Mouse (Mus musculus): Measurements from ENCODE around the gene Zfp362. TPM values are rescaled to one million over a fixed set of nuclear protein-coding genes. Genes with fewer than 3 reads are reported as not detected.

Zfp362 gene
- polyA plus RNA-seq, 1 experiment from 2014 or later, result 51.7 TPM

DNA sequence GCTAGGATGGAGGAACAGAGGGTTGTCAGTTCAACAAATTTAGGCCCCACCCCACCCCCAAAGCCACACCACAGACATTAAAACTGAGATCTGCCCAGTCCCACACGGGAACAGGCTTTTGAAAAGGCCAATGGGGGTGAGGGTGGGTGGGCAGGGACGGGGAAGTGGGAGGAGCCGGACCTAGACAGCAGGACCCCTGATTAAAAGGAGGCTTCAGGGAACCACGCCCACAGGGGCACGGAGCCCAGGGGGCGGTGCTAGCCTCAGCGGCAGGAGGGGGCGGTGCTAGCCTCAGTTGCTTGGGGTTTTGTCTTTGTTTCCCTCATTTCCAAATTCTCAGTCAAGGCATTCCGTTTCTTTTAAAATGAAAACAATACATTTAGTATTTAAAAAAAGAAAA lies 10.2 kb downstream of the Zfp362 start:
- Histone ChIP-seq H3K4me2 (peak overlapping the region; percentile 44), H3K27me3 (no peaks in the 10 kb centered on the region), H3K9ac (0 out of 2 replicates have a peak overlapping the region, but pooled peaks have one; percentile 44), H3K9me3 (no peaks in the 10 kb centered on the region), H3K36me3 (peaks cover 37% of the 10 kb centered on the region), H3K4me3 (no peak overlapping the region), H3K27ac (peak overlapping the region; percentile 57), H3K4me1 (peaks cover 54% of the 10 kb centered on the region)
- ATAC-seq (ENCODE audit: insufficient number of reproducible peaks, insufficient read depth, low FRiP score, low TSS enrichment, low read depth), result no peak
- WGBS, result 6% methylated on average over 9 of the region's 9 CpGs

DNA sequence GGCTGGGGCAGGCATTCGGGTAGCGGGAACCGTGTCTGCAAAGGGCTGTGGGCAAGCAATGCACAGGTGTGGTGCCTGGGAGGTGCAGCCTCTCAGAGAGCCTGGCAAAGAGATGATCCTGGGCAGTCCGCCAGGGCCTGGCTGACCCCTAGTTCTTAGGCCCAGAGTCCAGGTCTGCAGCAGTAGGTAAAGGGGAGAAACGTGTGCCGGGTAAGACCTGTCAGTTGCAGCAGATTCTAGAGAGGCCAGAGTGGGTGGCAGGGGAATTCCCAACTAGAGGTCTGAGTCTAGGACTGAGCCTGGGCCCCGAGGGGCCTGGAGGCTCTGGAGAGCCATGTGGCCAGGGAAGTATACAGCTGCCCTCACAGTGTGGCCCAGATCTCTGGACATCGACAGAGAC lies 11.6 kb downstream of the Zfp362 start:
- H3K9me3 ChIP-seq, result no peaks in the 10 kb centered on the region
- no peak overlapping the region for H3K9ac ChIP-seq
- H3K36me3 ChIP-seq, result peaks cover 49% of the 10 kb centered on the region
- H3K4me3 ChIP-seq, result no peak overlapping the region
- 88% methylated on average over 8 of the region's 8 CpGs for WGBS
- no peaks in the 10 kb centered on the region for H3K27me3 ChIP-seq
- no peak for ATAC-seq (ENCODE audit: insufficient number of reproducible peaks, insufficient read depth, low FRiP score, low TSS enrichment, low read depth)
- H3K4me2 ChIP-seq, result no peak overlapping the region
- peaks cover 56% of the 10 kb centered on the region for H3K4me1 ChIP-seq
- H3K27ac ChIP-seq, result no peak overlapping the region

DNA sequence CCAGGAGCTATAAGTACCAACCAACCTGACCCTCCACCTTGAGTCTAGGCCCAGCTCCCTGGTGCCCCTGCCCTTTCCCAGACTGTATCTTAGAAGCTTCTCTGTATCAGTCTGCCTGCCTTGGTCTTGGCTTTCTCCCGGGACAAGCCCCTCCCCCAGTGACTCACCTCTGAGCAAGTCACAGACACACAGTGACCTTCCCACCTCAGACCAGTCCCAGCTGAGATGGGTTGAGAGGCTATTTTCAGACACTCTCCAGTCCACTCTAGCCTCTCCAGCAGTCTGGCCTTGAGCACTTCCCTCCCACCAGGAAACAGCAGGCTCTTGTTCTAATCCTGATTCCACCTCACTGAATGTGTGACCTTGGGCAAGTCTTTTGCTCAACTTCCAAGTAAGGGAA lies 12.1 kb downstream of the Zfp362 start:
- H3K4me2 ChIP-seq, result no peak overlapping the region
- H3K36me3 ChIP-seq, result peaks cover 49% of the 10 kb centered on the region
- no peaks in the 10 kb centered on the region for H3K27me3 ChIP-seq
- no peak overlapping the region for H3K27ac ChIP-seq
- H3K4me1 ChIP-seq, result peaks cover 51% of the 10 kb centered on the region
- no peak overlapping the region for H3K4me3 ChIP-seq
- H3K9me3 ChIP-seq, result no peaks in the 10 kb centered on the region
- 47% methylated on average over 1 of the region's 1 CpGs for WGBS
- ATAC-seq (ENCODE audit: insufficient number of reproducible peaks, insufficient read depth, low FRiP score, low TSS enrichment, low read depth), result no peak
- no peak overlapping the region for H3K9ac ChIP-seq

DNA sequence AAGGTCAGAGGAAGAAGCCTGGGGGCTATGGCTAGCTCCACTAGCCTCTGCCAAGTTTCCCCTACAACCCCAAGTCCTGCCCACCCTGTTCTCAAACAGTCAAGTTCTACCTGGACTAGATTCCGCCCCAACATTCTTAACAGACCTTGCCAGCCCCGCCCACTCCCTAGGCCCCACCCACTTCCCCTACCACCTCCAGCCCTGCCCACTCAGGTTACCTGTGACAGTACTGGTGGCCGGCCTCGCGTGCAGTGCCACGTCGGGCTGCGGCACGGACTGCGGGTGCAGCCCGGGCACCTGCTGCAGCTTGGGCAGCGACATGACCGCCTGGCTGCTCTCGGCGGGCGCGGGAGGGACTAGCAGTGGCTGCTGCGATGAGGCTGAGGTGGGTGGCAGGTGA lies 16.2 kb downstream of the Zfp362 start:
- no peaks in the 10 kb centered on the region for H3K9me3 ChIP-seq
- no peak overlapping the region for H3K9ac ChIP-seq
- peaks cover 16% of the 10 kb centered on the region; the same call in 1 of the 2 replicates for H3K4me1 ChIP-seq
- WGBS, result 22% methylated on average over 18 of the region's 18 CpGs
- ATAC-seq (ENCODE audit: insufficient number of reproducible peaks, insufficient read depth, low FRiP score, low TSS enrichment, low read depth), result no peak
- no peak overlapping the region for H3K4me3 ChIP-seq
- no peaks in the 10 kb centered on the region for H3K27me3 ChIP-seq
- H3K27ac ChIP-seq, result no peak overlapping the region; the same call in 1 of the 2 replicates
- no peak overlapping the region; the same call in 1 of the 2 replicates for H3K4me2 ChIP-seq
- peaks cover 88% of the 10 kb centered on the region for H3K36me3 ChIP-seq

DNA sequence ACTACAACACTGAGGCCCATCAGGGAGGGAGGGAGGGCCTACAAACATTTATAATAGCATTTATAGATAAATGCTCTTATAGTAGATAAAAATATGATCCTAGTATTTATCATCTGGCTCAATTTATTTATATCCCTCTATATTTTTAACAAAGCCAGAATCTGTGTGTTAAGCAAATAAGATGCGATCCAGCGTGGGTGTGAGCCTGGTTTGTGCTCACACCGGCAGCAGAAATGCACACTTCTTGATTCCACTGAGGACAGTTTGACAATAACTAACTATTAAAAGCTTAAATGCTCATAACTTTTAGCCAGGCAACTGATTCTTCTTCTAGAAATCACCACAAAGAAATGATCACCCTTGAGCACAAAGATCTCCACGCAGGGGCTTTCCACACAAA lies 17.7 kb downstream of the Zfp362 start:
- H3K4me3 ChIP-seq, result no peak overlapping the region
- ATAC-seq (ENCODE audit: insufficient number of reproducible peaks, insufficient read depth, low FRiP score, low TSS enrichment, low read depth), result no peak
- peaks cover 16% of the 10 kb centered on the region; the same call in 1 of the 2 replicates for H3K4me1 ChIP-seq
- no peak overlapping the region for H3K9ac ChIP-seq
- H3K36me3 ChIP-seq, result peaks cover 86% of the 10 kb centered on the region
- no peaks in the 10 kb centered on the region for H3K27me3 ChIP-seq
- H3K27ac ChIP-seq, result no peak overlapping the region
- no peak overlapping the region for H3K4me2 ChIP-seq
- 89% methylated on average over 4 of the region's 4 CpGs for WGBS
- no peaks in the 10 kb centered on the region for H3K9me3 ChIP-seq

DNA sequence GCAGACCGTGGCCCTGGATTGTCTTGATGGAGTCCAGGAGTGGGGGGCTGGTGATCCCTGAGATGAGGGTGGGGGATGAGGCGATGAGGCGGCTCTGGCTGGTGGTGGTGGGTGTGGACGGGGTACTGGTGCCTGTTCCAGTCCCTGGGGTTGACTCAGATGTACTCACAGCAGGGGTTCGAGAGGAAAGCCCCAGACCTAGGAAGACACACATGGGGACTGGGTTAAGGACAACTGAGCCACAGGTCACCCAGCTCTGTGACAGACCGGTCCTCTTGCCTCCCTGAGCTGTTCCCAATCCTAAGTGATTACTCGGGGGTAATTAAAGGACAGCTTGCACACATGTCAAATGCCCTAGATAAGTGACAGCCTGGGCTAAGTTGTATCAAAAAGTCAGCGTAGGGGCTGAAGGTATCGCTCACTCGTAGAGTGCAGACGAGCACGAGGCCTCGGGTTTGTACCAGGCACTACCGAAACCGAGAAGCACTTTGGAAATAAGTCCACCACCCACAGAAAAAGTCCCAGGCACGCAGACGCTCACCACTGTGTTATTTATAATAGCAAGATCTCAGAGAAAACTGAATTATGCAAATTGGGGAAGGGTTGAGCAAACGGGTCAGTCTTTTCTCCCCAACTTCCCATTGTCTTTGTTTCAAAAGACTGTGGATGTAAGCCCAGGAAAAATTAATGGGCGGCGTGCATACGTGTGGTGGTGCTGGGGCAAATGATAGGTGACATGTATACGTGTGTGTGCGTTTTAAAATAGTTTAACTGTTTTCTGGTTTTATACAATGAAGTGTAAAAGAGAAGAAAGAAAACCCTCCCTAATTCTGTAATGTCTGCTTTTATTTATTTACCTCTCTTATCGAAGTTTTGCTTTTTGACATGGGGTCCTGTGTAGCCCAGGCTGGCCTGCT lies 18.6 kb downstream of the Zfp362 start:
- no peaks in the 10 kb centered on the region for H3K9me3 ChIP-seq
- ATAC-seq (ENCODE audit: insufficient number of reproducible peaks, insufficient read depth, low FRiP score, low TSS enrichment, low read depth), result no peak
- peaks cover 87% of the 10 kb centered on the region for H3K36me3 ChIP-seq
- no peak overlapping the region for H3K4me2 ChIP-seq
- no peak overlapping the region for H3K4me3 ChIP-seq
- WGBS, result 89% methylated on average over 24 of the region's 24 CpGs
- H3K9ac ChIP-seq, result no peak overlapping the region
- no peak overlapping the region for H3K27ac ChIP-seq
- peaks cover 16% of the 10 kb centered on the region; the same call in 1 of the 2 replicates for H3K4me1 ChIP-seq
- H3K27me3 ChIP-seq, result no peaks in the 10 kb centered on the region

DNA sequence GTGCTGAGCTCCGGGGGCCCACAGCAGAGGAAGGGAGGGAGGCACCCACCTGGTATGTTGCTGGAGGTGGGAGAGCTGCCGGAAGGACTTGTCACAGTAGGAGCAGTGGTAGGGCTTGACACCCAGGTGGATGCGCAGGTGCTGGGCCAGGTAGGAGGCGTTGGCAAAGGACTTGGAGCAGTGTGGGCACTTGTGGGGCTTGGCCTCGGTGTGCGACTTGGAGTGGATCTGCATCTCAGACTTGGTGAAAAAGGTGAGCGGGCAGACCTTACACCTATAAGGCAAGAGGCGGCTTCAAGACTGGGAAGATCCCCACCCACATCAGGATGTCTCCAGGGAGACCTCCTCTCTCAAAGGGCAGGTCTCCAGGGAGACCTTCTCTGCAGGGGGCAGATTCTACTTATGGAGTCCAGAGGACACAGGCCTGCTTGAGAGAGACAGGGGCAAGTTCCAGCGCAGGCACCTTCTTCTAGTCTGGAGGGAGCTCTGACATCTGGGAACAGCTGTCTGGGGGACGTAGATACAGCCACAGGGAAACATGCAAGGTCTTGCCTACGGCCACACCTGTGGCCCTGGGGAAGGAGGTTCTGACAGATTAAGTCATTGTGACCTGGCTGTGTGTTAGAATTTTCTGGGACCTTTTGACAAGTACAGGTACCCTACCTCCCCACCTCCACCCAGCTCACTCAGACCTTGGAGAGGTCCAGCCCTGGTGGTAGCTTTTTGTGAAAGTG lies 19.8 kb downstream of the Zfp362 start:
- no peak overlapping the region for H3K4me2 ChIP-seq
- no peak for ATAC-seq (ENCODE audit: insufficient number of reproducible peaks, insufficient read depth, low FRiP score, low TSS enrichment, low read depth)
- H3K36me3 ChIP-seq, result peaks cover 90% of the 10 kb centered on the region
- 88% methylated on average over 11 of the region's 11 CpGs for WGBS
- no peaks in the 10 kb centered on the region for H3K27me3 ChIP-seq
- no peak overlapping the region for H3K27ac ChIP-seq
- no peak overlapping the region for H3K9ac ChIP-seq
- H3K4me1 ChIP-seq, result peaks cover 16% of the 10 kb centered on the region; the same call in 1 of the 2 replicates
- no peaks in the 10 kb centered on the region for H3K9me3 ChIP-seq
- H3K4me3 ChIP-seq, result no peak overlapping the region

DNA sequence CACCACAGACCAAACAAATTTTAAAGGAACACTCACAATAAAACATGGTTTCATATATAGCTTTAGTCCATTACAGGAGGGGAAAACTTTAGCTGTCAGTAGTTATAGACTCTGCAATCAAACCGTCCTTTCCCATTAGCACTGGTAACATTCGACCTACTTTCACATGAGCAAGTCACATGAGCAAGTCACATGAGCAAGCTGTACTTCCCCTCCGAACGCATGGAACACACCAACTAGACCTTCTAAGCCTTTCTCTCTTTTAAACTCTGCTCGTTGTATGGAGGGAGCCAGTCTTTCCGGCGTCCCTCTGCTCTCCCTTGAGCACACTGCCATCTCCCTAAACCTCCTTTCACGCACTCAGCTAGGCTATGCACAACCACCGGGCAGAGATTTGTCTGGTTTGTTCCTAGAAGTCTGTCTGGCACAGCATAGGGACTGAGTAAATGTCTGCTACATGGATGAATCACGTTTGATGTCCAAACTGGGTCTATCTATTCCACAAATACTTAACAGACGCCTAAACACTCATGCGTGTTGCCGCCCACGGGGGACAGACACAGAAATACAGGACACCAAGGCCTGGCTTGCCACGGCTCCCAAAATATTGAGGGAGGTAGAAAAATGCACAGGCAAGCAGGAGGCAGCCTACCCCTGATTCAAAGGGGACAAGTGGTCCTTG lies 20.8 kb downstream of the Zfp362 start:
- ATAC-seq (ENCODE audit: insufficient number of reproducible peaks, insufficient read depth, low FRiP score, low TSS enrichment, low read depth), result no peak
- Histone ChIP-seq H3K9me3 (no peaks in the 10 kb centered on the region), H3K4me1 (0 out of 2 replicates have a peak, but pooled peaks cover 8% of the 10 kb centered on the region), H3K9ac (no peak overlapping the region), H3K4me2 (no peak overlapping the region), H3K27ac (no peak overlapping the region), H3K27me3 (no peaks in the 10 kb centered on the region), H3K36me3 (peaks cover 91% of the 10 kb centered on the region), H3K4me3 (no peak overlapping the region)
- WGBS, result 89% methylated on average over 15 of the region's 15 CpGs

DNA sequence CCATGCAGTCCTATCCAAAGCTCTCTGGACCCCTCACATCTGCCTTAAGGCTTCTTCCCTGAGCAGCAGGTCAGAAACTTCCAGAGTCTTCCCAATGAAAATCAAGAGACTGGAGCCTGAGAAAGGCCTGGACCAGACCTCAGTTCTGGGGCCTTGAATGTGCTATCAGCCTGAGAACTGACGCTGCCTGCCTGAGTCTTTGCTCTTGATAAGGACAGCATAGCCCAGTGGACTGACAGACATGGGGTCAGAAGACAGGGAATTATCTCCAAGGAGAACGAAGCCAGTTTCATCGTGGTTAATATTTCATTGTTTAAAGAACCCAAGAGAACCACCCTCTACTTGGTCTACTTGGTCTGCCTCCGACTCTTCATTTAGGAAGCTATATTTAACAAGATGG lies 23.2 kb downstream of the Zfp362 start:
- Histone ChIP-seq H3K27ac (no peak overlapping the region), H3K4me1 (no peaks in the 10 kb centered on the region), H3K27me3 (no peaks in the 10 kb centered on the region), H3K4me2 (no peak overlapping the region), H3K9me3 (no peaks in the 10 kb centered on the region), H3K4me3 (no peak overlapping the region), H3K9ac (peak overlapping the region; percentile 28; the same call in 1 of the 2 replicates), H3K36me3 (peaks cover 97% of the 10 kb centered on the region)
- WGBS, result 68% methylated on average over 4 of the region's 4 CpGs
- no peak for ATAC-seq (ENCODE audit: insufficient number of reproducible peaks, insufficient read depth, low FRiP score, low TSS enrichment, low read depth)

DNA sequence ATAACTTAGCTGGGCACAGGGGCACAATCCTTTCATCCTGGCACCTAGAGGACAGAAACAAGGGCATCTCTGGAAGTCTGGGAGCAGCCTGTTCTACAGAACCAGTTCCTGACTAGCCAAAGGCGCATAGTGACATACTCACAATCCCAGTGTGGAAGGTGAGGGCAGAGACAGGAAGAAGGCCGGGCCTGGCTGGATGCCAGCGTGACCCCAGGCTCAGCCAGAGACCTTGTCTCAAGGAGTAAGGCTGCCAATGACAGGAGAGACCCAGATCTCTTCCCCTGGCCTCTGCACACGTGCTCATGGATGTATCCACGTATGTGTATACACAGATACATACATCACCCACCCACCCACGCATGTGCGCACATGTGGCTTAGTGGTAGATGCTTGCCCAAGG lies 23.8 kb downstream of the Zfp362 start:
- H3K36me3 ChIP-seq, result peaks cover 97% of the 10 kb centered on the region
- no peaks in the 10 kb centered on the region for H3K27me3 ChIP-seq
- H3K4me3 ChIP-seq, result no peak overlapping the region
- 91% methylated on average over 7 of the region's 7 CpGs for WGBS
- no peak for ATAC-seq (ENCODE audit: insufficient number of reproducible peaks, insufficient read depth, low FRiP score, low TSS enrichment, low read depth)
- no peak overlapping the region for H3K9ac ChIP-seq
- H3K4me1 ChIP-seq, result no peaks in the 10 kb centered on the region
- H3K9me3 ChIP-seq, result no peaks in the 10 kb centered on the region
- no peak overlapping the region for H3K27ac ChIP-seq
- H3K4me2 ChIP-seq, result no peak overlapping the region

DNA sequence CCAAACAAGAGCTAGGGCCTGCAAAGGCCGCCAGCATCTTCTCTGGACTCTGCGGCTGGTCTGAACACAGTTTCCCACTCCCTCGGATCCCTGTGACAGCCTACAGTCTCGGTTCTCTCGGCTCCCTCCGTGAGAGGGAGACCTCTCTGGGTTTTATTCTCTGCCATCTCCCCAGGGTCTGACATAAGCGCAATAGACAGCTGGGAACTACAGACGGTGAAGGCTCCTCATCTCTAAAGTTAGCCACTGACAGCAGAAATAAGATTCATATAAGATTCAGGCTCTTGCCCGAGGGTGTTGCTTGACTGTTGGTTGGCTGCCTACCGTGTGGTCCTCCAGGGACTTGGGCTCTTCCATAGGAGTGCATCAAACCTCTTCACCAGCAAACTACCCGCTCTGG lies 28.3 kb downstream of the Zfp362 start:
- no peak overlapping the region for H3K27ac ChIP-seq
- 81% methylated on average over 11 of the region's 11 CpGs for WGBS
- no peak overlapping the region for H3K4me3 ChIP-seq
- ATAC-seq (ENCODE audit: insufficient number of reproducible peaks, insufficient read depth, low FRiP score, low TSS enrichment, low read depth), result no peak
- no peaks in the 10 kb centered on the region for H3K4me1 ChIP-seq
- no peak overlapping the region for H3K4me2 ChIP-seq
- H3K27me3 ChIP-seq, result no peaks in the 10 kb centered on the region
- H3K9ac ChIP-seq, result no peak overlapping the region
- peaks cover 97% of the 10 kb centered on the region for H3K36me3 ChIP-seq
- no peaks in the 10 kb centered on the region for H3K9me3 ChIP-seq

All from embryonic facial prominence, embryonic 13.5 days (tissue).